Mouse (Mus musculus): ENCODE data around the gene Ryr1. TPM values are rescaled to one million over a fixed set of nuclear protein-coding genes. Genes with fewer than 3 reads are reported as not detected.

The Ryr1 gene
- polyA plus RNA-seq, 1 experiment from 2014 or later = 0.30 TPM

MicroRNA genes within 50 kb of the gene (microRNA counts, 519-probe panel; counts per million panel counts)
- 2,556 counts per million, percentile 58 among the panel's probes with 10 or more counts for microRNA mmu-miR-1963

Small RNAs within 50 kb of the gene (microRNA-seq; reads per million reads assigned to microRNA genes)
- gene Gm44408 (not detected), gene Mir1963 (not detected)

Other genes with a start within 250 kb of the Ryr1 start
- 0.34 and 0.45 TPM in 2 replicates for gene Capn12, start 243.8 kb downstream of the Ryr1 start, polyA plus RNA-seq (2015; fragmentation: Nextera tagmentation; extraction: Ambion mirVana)
- 319 and 341 TPM in 2 replicates for gene Actn4, start 162.8 kb downstream of the Ryr1 start, polyA plus RNA-seq (2015; fragmentation: Nextera tagmentation; extraction: Ambion mirVana)
- gene Eif3k, start 143.3 kb downstream of the Ryr1 start, polyA plus RNA-seq (2015; fragmentation: Nextera tagmentation; extraction: Ambion mirVana) = 370 and 373 TPM in 2 replicates
- 7.8 and 9.3 TPM in 2 replicates for gene Map4k1, start 143.1 kb downstream of the Ryr1 start, polyA plus RNA-seq (2015; fragmentation: Nextera tagmentation; extraction: Ambion mirVana)
- 0.75 and 0.76 TPM in 2 replicates for gene Rasgrp4, start 9.7 kb upstream of the Ryr1 start, polyA plus RNA-seq (2015; fragmentation: Nextera tagmentation; extraction: Ambion mirVana)
- 24.8 and 26.7 TPM in 2 replicates for gene Fam98c, start 31.1 kb upstream of the Ryr1 start, polyA plus RNA-seq (2015; fragmentation: Nextera tagmentation; extraction: Ambion mirVana)
- 0.42 and 0.66 TPM in 2 replicates for gene Ggn, start 45.0 kb upstream of the Ryr1 start, polyA plus RNA-seq (2015; fragmentation: Nextera tagmentation; extraction: Ambion mirVana)
- 1.9 and 2.2 TPM in 2 replicates for gene Spred3, start 45.2 kb upstream of the Ryr1 start, polyA plus RNA-seq (2015; fragmentation: Nextera tagmentation; extraction: Ambion mirVana)
- gene Psmd8, start 55.5 kb upstream of the Ryr1 start, polyA plus RNA-seq (2015; fragmentation: Nextera tagmentation; extraction: Ambion mirVana) = 225 and 237 TPM in 2 replicates
- gene Catsperg1, start 88.9 kb upstream of the Ryr1 start, polyA plus RNA-seq (2015; fragmentation: Nextera tagmentation; extraction: Ambion mirVana) = 0.60 and 1.2 TPM in 2 replicates
- gene Kcnk6, start 107.3 kb upstream of the Ryr1 start, polyA plus RNA-seq (2015; fragmentation: Nextera tagmentation; extraction: Ambion mirVana) = 1.6 and 1.9 TPM in 2 replicates
- gene Yif1b, start 113.2 kb upstream of the Ryr1 start, polyA plus RNA-seq (2015; fragmentation: Nextera tagmentation; extraction: Ambion mirVana) = 83.7 and 85.8 TPM in 2 replicates
- gene 2200002D01Rik, start 123.3 kb upstream of the Ryr1 start, polyA plus RNA-seq (2015; fragmentation: Nextera tagmentation; extraction: Ambion mirVana) = 67.4 and 70.6 TPM in 2 replicates
- gene Spint2, start 156.7 kb upstream of the Ryr1 start, polyA plus RNA-seq (2015; fragmentation: Nextera tagmentation; extraction: Ambion mirVana) = 525 and 574 TPM in 2 replicates
- 42.7 and 56.7 TPM in 2 replicates for gene Ppp1r14a, start 164.1 kb upstream of the Ryr1 start, polyA plus RNA-seq (2015; fragmentation: Nextera tagmentation; extraction: Ambion mirVana)
- gene Dpf1, start 178.8 kb upstream of the Ryr1 start, polyA plus RNA-seq (2015; fragmentation: Nextera tagmentation; extraction: Ambion mirVana) = 7.6 and 8.2 TPM in 2 replicates